In the genomic region with DNA sequence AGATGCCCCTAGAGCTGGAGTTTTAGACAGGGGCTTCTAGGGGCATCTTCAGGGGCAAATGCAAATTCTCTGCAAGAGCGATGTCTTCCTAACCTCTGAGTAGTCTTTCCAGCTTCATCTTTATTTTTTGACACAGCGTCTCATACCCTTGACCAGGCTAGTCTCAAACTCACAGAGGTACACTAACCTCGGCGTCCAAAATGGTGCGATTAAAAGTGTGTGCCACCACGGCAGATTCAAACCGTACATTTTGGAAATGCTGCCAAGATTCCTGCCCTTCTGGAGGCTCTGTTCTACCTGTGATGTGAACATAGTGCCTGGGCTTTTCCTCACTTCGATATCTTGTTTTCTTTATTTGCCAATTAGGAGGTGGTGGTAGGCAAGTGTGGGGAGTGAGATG, we compare ENCODE assay signal across 9 mouse cellular contexts. TPM values are rescaled to one million over a fixed set of nuclear protein-coding genes. Genes with fewer than 3 reads are reported as not detected.
DNase-seq lines count a peak whose midpoint lies in the region; ATAC-seq lines count a peak whose summit lies in the region.
"Had no signal": no experiment of that assay in that cellular context is flagged by ENCODE, and none has a peak within 500 bp of the region (broad histone marks: within the 10 kb centered on the region; RNA-seq: fewer than 3 reads in every experiment).

No protein-coding gene starts in this region.

- intact Hi-C loops in heart, postnatal 36 days (cut with DNase I), result loop anchor here (2.0 kb wide), 1 partner anchor 94 kb away; the partner anchor contains the start of gene Sympk

- H3K36me3 ChIP-seq in heart, embryonic 13.5 days, result 0 out of 2 replicates have a peak, but pooled peaks cover 1% of the 10 kb centered on the region
- no peaks in the 10 kb centered on the region for H3K36me3 ChIP-seq in hindbrain, embryonic 11.5 days (ENCODE audit: control insufficient read depth, insufficient read depth, low read length)
- H3K36me3 ChIP-seq in midbrain, embryonic 11.5 days (ENCODE audit: control insufficient read depth, insufficient read depth, low read length), result no peaks in the 10 kb centered on the region

- 88% methylated on average over 8 of the region's 8 CpGs for WGBS in heart, embryonic 13.5 days
- WGBS in hindbrain, embryonic 11.5 days, result 92% methylated on average over 8 of the region's 8 CpGs
- WGBS in midbrain, embryonic 11.5 days, result 93% methylated on average over 8 of the region's 8 CpGs

- no peaks in the 10 kb centered on the region; the same call in 1 of the 2 replicates for H3K9me3 ChIP-seq in heart, embryonic 13.5 days
- H3K9me3 ChIP-seq in hindbrain, embryonic 11.5 days (ENCODE audit: control insufficient read depth, low read length), result 0 out of 2 replicates have a peak, but pooled peaks cover 4% of the 10 kb centered on the region
- H3K9me3 ChIP-seq in midbrain, embryonic 11.5 days (ENCODE audit: control insufficient read depth, low read length), result no peaks in the 10 kb centered on the region

- H3K27ac ChIP-seq in heart, embryonic 13.5 days (replicated peaks), result no peak overlapping the region
- no peak overlapping the region for H3K27ac ChIP-seq in hindbrain, embryonic 11.5 days (ENCODE audit: low read depth, low read length)
- no peak overlapping the region for H3K27ac ChIP-seq in midbrain, embryonic 11.5 days (ENCODE audit: low read depth, low read length)

- no peak overlapping the region for H3K9ac ChIP-seq in heart, embryonic 13.5 days
- H3K9ac ChIP-seq in hindbrain, embryonic 11.5 days (ENCODE audit: low read depth, low read length), result no peak overlapping the region
- H3K9ac ChIP-seq in midbrain, embryonic 11.5 days (ENCODE audit: low read length), result no peak overlapping the region

- no peak for DNase-seq in heart, postnatal 36 days
- DNase-seq in R1 (ENCODE audit: low read depth, low spot score) (peak; percentile 10), MN1 (ENCODE audit: low spot score) (no peak)
- DNase-seq in hindbrain, embryonic 11.5 days (ENCODE audit: low spot score), result peak; percentile 15
- DNase-seq in midbrain, embryonic 11.5 days (ENCODE audit: low spot score, missing footprints), result peak; percentile 85
- DNase-seq in retina, embryonic 14.5 days (ENCODE audit: low spot score), result no peak
- no peak for DNase-seq in embryo, embryonic 11 days

- H3K4me1 ChIP-seq in heart, embryonic 13.5 days, result peaks cover 20% of the 10 kb centered on the region
- H3K4me1 ChIP-seq in hindbrain, embryonic 11.5 days (replicated peaks; ENCODE audit: control insufficient read depth, insufficient read depth, low read length), result no peaks in the 10 kb centered on the region; the same call in 1 of the 2 replicates
- H3K4me1 ChIP-seq in midbrain, embryonic 11.5 days (ENCODE audit: control insufficient read depth, insufficient read depth, low read length), result peaks cover 11% of the 10 kb centered on the region

- no peak overlapping the region for H3K4me3 ChIP-seq in heart, embryonic 13.5 days
- H3K4me3 ChIP-seq in hindbrain, embryonic 11.5 days (ENCODE audit: low read depth, low read length), result no peak overlapping the region
- H3K4me3 ChIP-seq in midbrain, embryonic 11.5 days (ENCODE audit: low read depth, low read length), result no peak overlapping the region

- peak overlapping the region; percentile 94 for H3K4me2 ChIP-seq in heart, embryonic 13.5 days
- no peak overlapping the region for H3K4me2 ChIP-seq in hindbrain, embryonic 11.5 days (replicated peaks; ENCODE audit: low read depth, low read length)
- no peak overlapping the region for H3K4me2 ChIP-seq in midbrain, embryonic 11.5 days

- no peak for ATAC-seq in heart, embryonic 13.5 days (ENCODE audit: extremely low read depth, insufficient number of reproducible peaks, low FRiP score, low TSS enrichment)
- peak; percentile 45 for ATAC-seq in hindbrain, embryonic 11.5 days (ENCODE audit: low FRiP score)
- peak; percentile 43 for ATAC-seq in midbrain, embryonic 11.5 days (ENCODE audit: low FRiP score)

- H3K27me3 ChIP-seq in heart, embryonic 13.5 days (replicated peaks), result peaks cover 6% of the 10 kb centered on the region; the same call in 1 of the 2 replicates
- peaks cover 3% of the 10 kb centered on the region; the same call in 1 of the 2 replicates for H3K27me3 ChIP-seq in hindbrain, embryonic 11.5 days (ENCODE audit: control insufficient read depth, insufficient read depth, low read length)
- peaks cover 10% of the 10 kb centered on the region; the same call in 1 of the 2 replicates for H3K27me3 ChIP-seq in midbrain, embryonic 11.5 days (ENCODE audit: control insufficient read depth, insufficient read depth, low read length)

RNA-seq across cellular contexts. Expression of gene Fbxo46, which starts 0.6 kb away (rescaled TPM):
- polyA plus RNA-seq in heart, embryonic 13.5 days (2015; fragmentation: Nextera tagmentation; extraction: Ambion mirVana), result 8.0 and 8.6 TPM in 2 replicates
- total RNA-seq in heart, postnatal 36 days (2021), result 1 to 10 TPM; 4.6 to 5.3 TPM
- 8.7 and 8.8 TPM in 2 replicates for polyA plus RNA-seq in hindbrain, embryonic 11.5 days (2014; fragmentation: Nextera tagmentation; extraction: Ambion mirVana)
- polyA plus RNA-seq in midbrain, embryonic 11.5 days (2014; fragmentation: Nextera tagmentation; extraction: Ambion mirVana), result 9.4 and 9.5 TPM in 2 replicates

RNA-seq across cellular contexts. Expression of gene Gm4969, which starts 0.9 kb away (rescaled TPM):
- polyA plus RNA-seq in heart, embryonic 13.5 days (2015; fragmentation: Nextera tagmentation; extraction: Ambion mirVana), result 1.2 and 2.1 TPM in 2 replicates
- not detected for total RNA-seq in heart, postnatal 36 days (2021)
- 1.0 and 1.4 TPM in 2 replicates for polyA plus RNA-seq in hindbrain, embryonic 11.5 days (2014; fragmentation: Nextera tagmentation; extraction: Ambion mirVana)
- polyA plus RNA-seq in midbrain, embryonic 11.5 days (2014; fragmentation: Nextera tagmentation; extraction: Ambion mirVana), result 0.46 and 0.58 TPM in 2 replicates
- polyA plus RNA-seq: small intestine, adult 2 months had no signal

RNA-seq across cellular contexts. Expression of gene Six5, which starts 24.7 kb away (rescaled TPM):
- 5.9 and 6.0 TPM in 2 replicates for polyA plus RNA-seq in heart, embryonic 13.5 days (2015; fragmentation: Nextera tagmentation; extraction: Ambion mirVana)
- total RNA-seq in heart, postnatal 36 days (2021), result 10 to 100 TPM in 1 of 2 experiments, 1 to 10 TPM in 1; 7.2 to 10.2 TPM
- 6.2 and 7.2 TPM in 2 replicates for polyA plus RNA-seq in hindbrain, embryonic 11.5 days (2014; fragmentation: Nextera tagmentation; extraction: Ambion mirVana)
- 7.0 and 8.8 TPM in 2 replicates for polyA plus RNA-seq in midbrain, embryonic 11.5 days (2014; fragmentation: Nextera tagmentation; extraction: Ambion mirVana)

RNA-seq across cellular contexts. Expression of gene Qpctl, which starts 30.0 kb away (rescaled TPM):
- 9.5 and 9.7 TPM in 2 replicates for polyA plus RNA-seq in heart, embryonic 13.5 days (2015; fragmentation: Nextera tagmentation; extraction: Ambion mirVana)
- total RNA-seq in heart, postnatal 36 days (2021), result 1 to 10 TPM; 3.8 to 4.8 TPM
- 11.7 and 12.0 TPM in 2 replicates for polyA plus RNA-seq in hindbrain, embryonic 11.5 days (2014; fragmentation: Nextera tagmentation; extraction: Ambion mirVana)
- polyA plus RNA-seq in midbrain, embryonic 11.5 days (2014; fragmentation: Nextera tagmentation; extraction: Ambion mirVana), result 10.7 and 11.4 TPM in 2 replicates

RNA-seq across cellular contexts. Expression of gene Snrpd2, which starts 30.4 kb away (rescaled TPM):
- polyA plus RNA-seq in heart, embryonic 13.5 days (2015; fragmentation: Nextera tagmentation; extraction: Ambion mirVana), result 107 and 113 TPM in 2 replicates
- total RNA-seq in heart, postnatal 36 days (2021), result 10 to 100 TPM; 66.8 to 67.0 TPM
- 143 and 149 TPM in 2 replicates for polyA plus RNA-seq in hindbrain, embryonic 11.5 days (2014; fragmentation: Nextera tagmentation; extraction: Ambion mirVana)
- polyA plus RNA-seq in midbrain, embryonic 11.5 days (2014; fragmentation: Nextera tagmentation; extraction: Ambion mirVana), result 156 and 160 TPM in 2 replicates

Comparison
In these comparisons a context has a peak if more than half of its experiments do, and no peak if none do; other contexts are left out.
1. DNase-seq: peak in R1 (single experiment), hindbrain, embryonic 11.5 days (single experiment) and midbrain, embryonic 11.5 days (single experiment); none in heart, postnatal 36 days (0 of 2), MN1 (single experiment), retina, embryonic 14.5 days (single experiment) and embryo, embryonic 11 days (single experiment).